Mouse (Mus musculus): Measurements from ENCODE around the gene Ddx46. TPM values are rescaled to one million over a fixed set of nuclear protein-coding genes. Genes with fewer than 3 reads are reported as not detected.
A peak's percentile ranks its signal among the peaks of the same experiment; 100 is the strongest.

Ddx46 gene
- polyA plus RNA-seq, 1 experiment, result 13.0 TPM

GRCm38 (mm10) chr13:55715908-55716510, 81.2 kb downstream of the Ddx46 start:
- H3K4me1 ChIP-seq (ENCODE audit: control insufficient read depth, insufficient read depth, low read length), result peaks cover 3% of the 10 kb centered on the region; the same call in 1 of the 2 replicates
- no peak overlapping the region for H3K27ac ChIP-seq (ENCODE audit: insufficient read depth, low read depth, low read length)
- H3K36me3 ChIP-seq (ENCODE audit: control insufficient read depth, insufficient read depth, low read length), result no peaks in the 10 kb centered on the region
- no peak for DNase-seq
- TF ChIP-seq POLR2A (IDR thresholded peaks at IDR 0.05; ENCODE audit: low read depth, low read length) (no peak), CTCF (conservative IDR thresholded peaks at IDR 0.05; ENCODE audit: insufficient read depth, insufficient read length, low read depth, low read length) (no peak)
- no peak overlapping the region for H3K4me3 ChIP-seq (ENCODE audit: insufficient read depth, low read depth, low read length)
- WGBS, result 85% methylated on average over 7 of the region's 7 CpGs
- H3K27me3 ChIP-seq (replicated peaks; ENCODE audit: control insufficient read depth, insufficient read depth, low read length), result no peaks in the 10 kb centered on the region

- Histone ChIP-seq H3K27me3 (replicated peaks; ENCODE audit: control insufficient read depth, insufficient read depth, low read length) (no peaks in the 10 kb centered on the region), H3K27ac (ENCODE audit: insufficient read depth, low read depth, low read length) (no peak overlapping the region), H3K4me1 (ENCODE audit: control insufficient read depth, insufficient read depth, low read length) (no peaks in the 10 kb centered on the region), H3K36me3 (ENCODE audit: control insufficient read depth, insufficient read depth, low read length) (no peaks in the 10 kb centered on the region), H3K4me3 (ENCODE audit: insufficient read depth, low read depth, low read length) (no peak overlapping the region)
- 83% methylated on average over 8 of the region's 8 CpGs for WGBS
- TF ChIP-seq CTCF (conservative IDR thresholded peaks at IDR 0.05; ENCODE audit: insufficient read depth, insufficient read length, low read depth, low read length), result no peak
- no peak for TF ChIP-seq POLR2A (IDR thresholded peaks at IDR 0.05; ENCODE audit: low read depth, low read length)
- no peak for DNase-seq
Observed at GRCm38 (mm10) chr13:55721516-55721915, 86.7 kb downstream of the Ddx46 start.

- TF ChIP-seq CTCF (conservative IDR thresholded peaks at IDR 0.05; ENCODE audit: insufficient read depth, insufficient read length, low read depth, low read length) (no peak), POLR2A (IDR thresholded peaks at IDR 0.05; ENCODE audit: low read depth, low read length) (no peak)
- no peak overlapping the region for H3K27ac ChIP-seq (ENCODE audit: insufficient read depth, low read depth, low read length)
- no peak overlapping the region for H3K4me3 ChIP-seq (ENCODE audit: insufficient read depth, low read depth, low read length)
- no peaks in the 10 kb centered on the region for H3K27me3 ChIP-seq (replicated peaks; ENCODE audit: control insufficient read depth, insufficient read depth, low read length)
- WGBS, result 96% methylated on average over 2 of the region's 2 CpGs
- no peaks in the 10 kb centered on the region for H3K36me3 ChIP-seq (ENCODE audit: control insufficient read depth, insufficient read depth, low read length)
- no peak for DNase-seq
- H3K4me1 ChIP-seq (ENCODE audit: control insufficient read depth, insufficient read depth, low read length), result no peaks in the 10 kb centered on the region
Observed at GRCm38 (mm10) chr13:55721995-55722394, 87.2 kb downstream of the Ddx46 start.

GRCm38 (mm10) chr13:55726598-55727119, 91.8 kb downstream of the Ddx46 start:
- under 1% methylated on average over 4 of the region's 4 CpGs for WGBS
- Histone ChIP-seq H3K27me3 (replicated peaks; ENCODE audit: control insufficient read depth, insufficient read depth, low read length) (no peaks in the 10 kb centered on the region), H3K4me3 (ENCODE audit: insufficient read depth, low read depth, low read length) (peak overlapping the region; percentile 77), H3K36me3 (ENCODE audit: control insufficient read depth, insufficient read depth, low read length) (no peaks in the 10 kb centered on the region), H3K27ac (ENCODE audit: insufficient read depth, low read depth, low read length) (peak overlapping the region; percentile 83), H3K4me1 (ENCODE audit: control insufficient read depth, insufficient read depth, low read length) (no peaks in the 10 kb centered on the region)
- TF ChIP-seq CTCF (conservative IDR thresholded peaks at IDR 0.05; ENCODE audit: insufficient read depth, insufficient read length, low read depth, low read length) (0 out of 2 replicates have a peak, but pooled peaks have one; percentile 18), POLR2A (IDR thresholded peaks at IDR 0.05; ENCODE audit: low read depth, low read length) (no peak)
- peak; percentile 17 for DNase-seq

GRCm38 (mm10) chr13:55727120-55727838, 92.5 kb downstream of the Ddx46 start, which contains the start of gene Pcbd2:
TSS of gene Pcbd2 (plus strand) at chr13:55727368.
- Histone ChIP-seq H3K4me1 (ENCODE audit: control insufficient read depth, insufficient read depth, low read length) (no peaks in the 10 kb centered on the region), H3K27ac (ENCODE audit: insufficient read depth, low read depth, low read length) (peak within 1 kb of the TSS; percentile 83), H3K27me3 (replicated peaks; ENCODE audit: control insufficient read depth, insufficient read depth, low read length) (no peaks in the 10 kb centered on the region), H3K4me3 (ENCODE audit: insufficient read depth, low read depth, low read length) (peak within 1 kb of the TSS; percentile 77), H3K36me3 (ENCODE audit: control insufficient read depth, insufficient read depth, low read length) (no peaks in the 10 kb centered on the region)
- under 1% methylated on average over 73 of the region's 73 CpGs for WGBS
- TF ChIP-seq CTCF (conservative IDR thresholded peaks at IDR 0.05; ENCODE audit: insufficient read depth, insufficient read length, low read depth, low read length), result no peak
- TF ChIP-seq POLR2A (IDR thresholded peaks at IDR 0.05; ENCODE audit: low read depth, low read length), result peak; percentile 7
- peak; percentile 91 for DNase-seq

- Histone ChIP-seq H3K27me3 (replicated peaks; ENCODE audit: control insufficient read depth, insufficient read depth, low read length) (no peaks in the 10 kb centered on the region), H3K36me3 (ENCODE audit: control insufficient read depth, insufficient read depth, low read length) (no peaks in the 10 kb centered on the region), H3K4me1 (ENCODE audit: control insufficient read depth, insufficient read depth, low read length) (no peaks in the 10 kb centered on the region), H3K27ac (ENCODE audit: insufficient read depth, low read depth, low read length) (peak overlapping the region; percentile 83), H3K4me3 (ENCODE audit: insufficient read depth, low read depth, low read length) (peak overlapping the region; percentile 77)
- peak; percentile 51 for TF ChIP-seq CTCF (conservative IDR thresholded peaks at IDR 0.05; ENCODE audit: insufficient read depth, insufficient read length, low read depth, low read length)
- no peak for TF ChIP-seq POLR2A (IDR thresholded peaks at IDR 0.05; ENCODE audit: low read depth, low read length)
- DNase-seq, result peak; percentile 85
- under 1% methylated on average over 19 of the region's 19 CpGs for WGBS
Observed at GRCm38 (mm10) chr13:55727839-55728238, 93.0 kb downstream of the Ddx46 start.

GRCm38 (mm10) chr13:55730716-55731115, 95.9 kb downstream of the Ddx46 start:
- no peaks in the 10 kb centered on the region for H3K4me1 ChIP-seq (ENCODE audit: control insufficient read depth, insufficient read depth, low read length)
- no peak for DNase-seq
- 92% methylated on average over 7 of the region's 7 CpGs for WGBS
- H3K27ac ChIP-seq (ENCODE audit: insufficient read depth, low read depth, low read length), result no peak overlapping the region
- H3K27me3 ChIP-seq (replicated peaks; ENCODE audit: control insufficient read depth, insufficient read depth, low read length), result no peaks in the 10 kb centered on the region
- TF ChIP-seq CTCF (conservative IDR thresholded peaks at IDR 0.05; ENCODE audit: insufficient read depth, insufficient read length, low read depth, low read length) (no peak), POLR2A (IDR thresholded peaks at IDR 0.05; ENCODE audit: low read depth, low read length) (no peak)
- no peaks in the 10 kb centered on the region for H3K36me3 ChIP-seq (ENCODE audit: control insufficient read depth, insufficient read depth, low read length)
- H3K4me3 ChIP-seq (ENCODE audit: insufficient read depth, low read depth, low read length), result no peak overlapping the region

Other genes starting within 250 kb of the Ddx46 start
- gene Slc34a1, start 236.8 kb upstream of the Ddx46 start, polyA plus RNA-seq (2012; rRNA removed), result 9,073 and 10,701 TPM in 2 replicates
- not detected in 2 replicates for gene Pfn3, start 219.8 kb upstream of the Ddx46 start, polyA plus RNA-seq (2012; rRNA removed)
- 0.03 and 0.07 TPM in 2 replicates for gene F12, start 208.2 kb upstream of the Ddx46 start, polyA plus RNA-seq (2012; rRNA removed)
- gene Grk6, start 190.0 kb upstream of the Ddx46 start, polyA plus RNA-seq (2012; rRNA removed), result 23.4 and 27.4 TPM in 2 replicates
- 0.64 and 0.81 TPM in 2 replicates for gene Prr7, start 170.8 kb upstream of the Ddx46 start, polyA plus RNA-seq (2012; rRNA removed)
- gene Dbn1, start 146.9 kb upstream of the Ddx46 start, polyA plus RNA-seq (2012; rRNA removed), result 16.9 and 21.0 TPM in 2 replicates
- gene Pdlim7, start 121.4 kb upstream of the Ddx46 start, polyA plus RNA-seq (2012; rRNA removed), result 22.8 and 23.5 TPM in 2 replicates
- 4.7 and 7.7 TPM in 2 replicates for gene Dok3, start 105.7 kb upstream of the Ddx46 start, polyA plus RNA-seq (2012; rRNA removed)
- 68.5 and 71.2 TPM in 2 replicates for gene Ddx41, start 98.4 kb upstream of the Ddx46 start, polyA plus RNA-seq (2012; rRNA removed)
- gene Fam193b, start 63.9 kb upstream of the Ddx46 start, polyA plus RNA-seq (2012; rRNA removed), result 85.6 and 102 TPM in 2 replicates
- gene Tmed9, start 61.3 kb upstream of the Ddx46 start, polyA plus RNA-seq (2012; rRNA removed), result 74.0 and 92.5 TPM in 2 replicates
- gene B4galt7, start 35.1 kb upstream of the Ddx46 start, polyA plus RNA-seq (2012; rRNA removed), result 15.0 and 15.7 TPM in 2 replicates
- gene Caml, start 12.0 kb upstream of the Ddx46 start, polyA plus RNA-seq (2012; rRNA removed), result 21.4 and 26.6 TPM in 2 replicates
- 28.7 and 32.7 TPM in 2 replicates for gene B230219D22Rik, start 58.1 kb downstream of the Ddx46 start, polyA plus RNA-seq (2012; rRNA removed)
- gene Txndc15, start 79.6 kb downstream of the Ddx46 start, polyA plus RNA-seq (2012; rRNA removed), result 47.7 and 52.2 TPM in 2 replicates
- gene Pcbd2, start 92.3 kb downstream of the Ddx46 start, polyA plus RNA-seq (2012; rRNA removed), result 64.0 and 81.4 TPM in 2 replicates
- 0.19 and 0.30 TPM in 2 replicates for gene Catsper3, start 149.5 kb downstream of the Ddx46 start, polyA plus RNA-seq (2012; rRNA removed)
- 0.03 and 0.05 TPM in 2 replicates for gene Pitx1, start 201.2 kb downstream of the Ddx46 start, polyA plus RNA-seq (2012; rRNA removed)

Data from kidney, adult 2 months (tissue).